Mouse (Mus musculus) skeletal muscle tissue, adult 2 months (tissue): ENCODE measurements around the gene Tgm7.
A peak's percentile ranks its signal among the peaks of the same experiment; 100 is the strongest.

ENCODE experiments used
- DNase-seq: peaks from one replicate; pipeline ENCODE4 v3.0.0-alpha.2; 2012; ENCODE audit warnings: low read depth, low spot score

Gene Tgm7

GRCm38 (mm10) chr2:121074747-121075146, 34.8 kb downstream of the Tgm7 start:
- DNase-seq: no peak

- DNase-seq: no peak
These were observed 37.7 kb downstream of the Tgm7 start for GRCm38 (mm10) chr2:121071871-121072270.

- no peak for DNase-seq
These were observed 40.1 kb downstream of the Tgm7 start for GRCm38 (mm10) chr2:121069506-121069905.

- no peak for DNase-seq
These were observed 42.5 kb downstream of the Tgm7 start for GRCm38 (mm10) chr2:121067116-121067515.

- DNase-seq: no peak
These were observed 48.3 kb downstream of the Tgm7 start for GRCm38 (mm10) chr2:121061315-121061714.

- DNase-seq: no peak
These were observed 51.6 kb downstream of the Tgm7 start for GRCm38 (mm10) chr2:121057997-121058396.

GRCm38 (mm10) chr2:121055915-121056314, 53.7 kb downstream of the Tgm7 start:
- no peak for DNase-seq

- DNase-seq: peak; percentile 7
These were observed 55.5 kb downstream of the Tgm7 start for GRCm38 (mm10) chr2:121054060-121054459.

GRCm38 (mm10) chr2:121052176-121052575, 57.4 kb downstream of the Tgm7 start:
- no peak for DNase-seq

GRCm38 (mm10) chr2:121045653-121046052, 63.9 kb downstream of the Tgm7 start:
- DNase-seq: no peak
